Mouse (Mus musculus) thymus, postnatal 14 days (tissue): ENCODE measurements at regions not wholly inside any gene's neighbourhood (a gene's known extent, or its start where the extent isn't known, plus 50 kb on each side); places are given as distances from the start of the nearest gene placed in this dataset.

Source experiments
- DNase-seq: peaks from one replicate; pipeline ENCODE4 v3.0.0; 2021

- peak; percentile 8 for DNase-seq
Measured at GRCm38 (mm10) chr2:99236968-99237367, 569.9 kb upstream of the Gm10800 start.
